Mouse (Mus musculus) olfactory bulb, adult 2 months (tissue): Measurements from ENCODE around the gene Cfi. TPM values are rescaled to one million over a fixed set of nuclear protein-coding genes. Genes with fewer than 3 reads are reported as not detected.

ENCODE experiments used
- H3K27ac ChIP-seq: fragments of 200-500 bp; 2 replicates; pipeline ENCODE4 v1.5.1; 2012; ENCODE audit warnings: low read depth, low read length; ENCODE audit not compliant: insufficient read depth
- H3K4me1 ChIP-seq: fragments of 200-500 bp; 2 replicates; pipeline ENCODE4 v1.6.1; 2012; ENCODE audit warnings: low read length; ENCODE audit not compliant: control insufficient read depth, insufficient read depth
- H3K4me3 ChIP-seq: fragments of 200-500 bp; 2 replicates; pipeline ENCODE4 v1.5.1; 2012; ENCODE audit warnings: mild to moderate bottlenecking, low read depth, low read length, moderate library complexity; ENCODE audit not compliant: insufficient read depth
- CTCF ChIP-seq: fragments of 200-500 bp; IDR thresholded peaks from 2 replicates; pipeline ENCODE4 v1.5.1; 2012; ENCODE audit warnings: low read depth, mild to moderate bottlenecking, low read length, moderate library complexity; ENCODE audit not compliant: insufficient read depth
- POLR2A ChIP-seq: fragments of 200-500 bp; IDR thresholded peaks from 2 replicates; pipeline ENCODE4 v1.6.1; 2012; ENCODE audit warnings: mild to moderate bottlenecking, low read depth, low read length, moderate library complexity; ENCODE audit not compliant: insufficient read depth
- WGBS: fragments of 180-500 bp; shearing (Covaris S2); methylation state at CpG from one replicate; pipeline ENCODE4 v1.1.7; 2018; 5-methylcytosine and 5-hydroxymethylcytosine counted together
- polyA plus RNA-seq: library from polyadenylated mRNA; stranded (reverse); fragments of >200 nt; gene quantifications from 2 replicates; pipeline ENCODE4 v1.2.4, GENCODE M21; 2012; ENCODE audit warnings: low replicate concordance; ENCODE audit not compliant: missing spikeins, insufficient read depth, insufficient read length

The Cfi gene
- polyA plus RNA-seq, 1 experiment = not detected

DNA sequence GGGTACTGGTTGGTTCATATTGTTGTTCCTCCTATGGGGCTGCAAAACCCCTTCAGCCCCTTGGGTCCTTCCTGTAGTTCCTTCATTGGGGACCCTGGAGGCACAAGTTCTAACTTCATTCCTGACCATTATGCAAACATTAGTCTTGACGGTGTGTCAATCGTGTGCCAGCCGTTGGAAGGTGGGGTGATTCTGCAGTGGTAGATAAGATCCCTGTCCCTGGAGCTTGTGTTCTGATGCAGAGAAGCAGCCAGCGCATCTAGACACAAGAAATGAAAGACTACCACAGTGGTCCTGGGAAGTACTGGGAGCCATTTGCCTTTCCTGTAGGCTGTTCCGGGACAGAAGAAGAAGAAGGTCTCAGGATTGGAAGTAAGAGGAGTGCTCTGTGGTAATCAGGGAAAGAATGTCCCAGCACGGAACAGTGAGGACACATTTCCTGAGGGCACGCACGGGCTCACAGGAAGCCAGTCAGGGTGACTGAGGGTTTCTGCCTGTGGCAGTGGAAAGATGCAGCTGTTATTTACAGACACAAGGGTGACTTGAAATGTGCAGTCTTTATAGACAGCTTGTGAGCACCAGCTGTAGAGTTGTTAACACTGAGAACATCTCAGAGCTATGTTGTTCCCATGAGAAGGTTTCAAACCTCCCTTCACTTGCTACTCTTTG lies 45.4 kb downstream of the Cfi start:
- no peak for TF ChIP-seq CTCF
- TF ChIP-seq POLR2A = no peak
- Histone ChIP-seq H3K4me3 (no peak overlapping the region), H3K27ac (no peak overlapping the region), H3K4me1 (peaks cover 6% of the 10 kb centered on the region)
- 89% methylated on average over 8 of the region's 8 CpGs for WGBS

- no peaks in the 10 kb centered on the region for H3K4me1 ChIP-seq
- WGBS = 87% methylated on average over 9 of the region's 9 CpGs
- TF ChIP-seq POLR2A (no peak), CTCF (no peak)
- H3K4me3 ChIP-seq = no peak overlapping the region
- no peak overlapping the region for H3K27ac ChIP-seq
These were observed 49.9 kb downstream of the Cfi start for GRCm38 (mm10) chr3:129885577-129885976.

GRCm38 (mm10) chr3:129886430-129886829 lies 50.7 kb downstream of the Cfi start:
- H3K4me3 ChIP-seq = no peak overlapping the region
- no peaks in the 10 kb centered on the region for H3K4me1 ChIP-seq
- TF ChIP-seq POLR2A (no peak), CTCF (no peak)
- 85% methylated on average over 5 of the region's 5 CpGs for WGBS
- no peak overlapping the region for H3K27ac ChIP-seq

GRCm38 (mm10) chr3:129887779-129888517 lies 52.3 kb downstream of the Cfi start:
- WGBS = 85% methylated on average over 13 of the region's 13 CpGs
- Histone ChIP-seq H3K4me3 (no peak overlapping the region), H3K27ac (no peak overlapping the region), H3K4me1 (no peaks in the 10 kb centered on the region)
- TF ChIP-seq POLR2A (no peak), CTCF (no peak)

DNA sequence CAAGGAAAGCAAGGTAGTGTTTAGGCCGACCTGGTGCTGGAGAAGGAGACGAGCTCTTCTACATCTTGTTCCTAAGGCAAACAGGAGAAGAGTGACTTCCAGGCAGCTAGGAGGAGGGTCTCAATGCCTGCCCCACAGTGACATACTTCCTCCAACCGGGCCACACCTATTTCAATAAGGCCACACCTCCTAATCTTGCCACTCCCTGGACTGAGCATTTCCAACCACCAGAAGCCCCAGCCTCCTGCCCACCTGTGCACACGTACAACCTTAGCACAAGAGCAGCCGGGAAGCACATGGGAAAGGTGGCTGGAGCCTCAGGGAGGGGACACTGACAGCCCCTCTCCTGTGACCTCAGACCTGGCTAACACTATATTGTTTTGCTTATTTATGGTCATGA lies 56.3 kb downstream of the Cfi start:
- no peak overlapping the region for H3K4me3 ChIP-seq
- no peak overlapping the region for H3K27ac ChIP-seq
- TF ChIP-seq CTCF (no peak), POLR2A (no peak)
- 91% methylated on average over 5 of the region's 5 CpGs for WGBS
- H3K4me1 ChIP-seq = no peaks in the 10 kb centered on the region

DNA sequence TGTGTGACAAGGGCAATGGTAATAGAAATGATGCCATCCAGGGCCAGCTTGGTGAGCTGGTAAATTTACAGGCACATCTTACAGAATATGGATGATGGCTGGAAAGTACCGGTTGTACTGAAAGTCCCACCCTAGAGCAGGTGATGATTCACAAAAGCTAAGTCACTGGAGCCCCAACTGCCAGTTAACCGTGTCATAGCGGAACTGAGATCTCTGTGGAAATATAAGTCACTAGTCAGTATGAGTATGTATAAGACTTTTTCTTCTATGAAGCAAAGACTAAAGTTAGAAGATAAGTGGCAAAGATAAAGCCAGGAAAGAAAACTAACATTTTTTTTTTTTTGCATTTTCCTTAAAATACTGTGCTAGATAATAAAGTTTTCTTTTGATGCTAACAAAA lies 57.5 kb downstream of the Cfi start:
- Histone ChIP-seq H3K4me3 (no peak overlapping the region), H3K4me1 (no peaks in the 10 kb centered on the region), H3K27ac (no peak overlapping the region)
- 91% methylated on average over 3 of the region's 3 CpGs for WGBS
- TF ChIP-seq POLR2A (no peak), CTCF (no peak)

DNA sequence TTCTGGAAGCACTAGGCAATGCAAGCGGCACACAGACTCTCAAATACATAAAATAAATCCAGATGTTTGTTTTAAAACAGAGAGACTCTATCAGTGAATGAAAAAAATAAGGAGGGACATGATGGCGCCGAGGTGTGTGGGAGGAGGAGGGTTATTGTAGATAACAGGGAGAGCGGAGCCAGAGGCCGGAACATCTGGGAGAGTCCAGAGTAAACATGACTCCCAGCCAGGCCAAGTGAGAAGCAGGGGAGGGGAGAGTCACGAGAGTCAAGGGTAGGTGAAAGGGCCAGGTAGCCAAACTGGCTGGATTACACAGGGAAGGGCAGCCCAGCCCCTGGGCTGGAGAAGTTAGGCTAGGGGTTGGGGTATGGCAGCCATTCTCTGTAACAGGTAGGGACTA lies 60.9 kb downstream of the Cfi start:
- no peak overlapping the region for H3K27ac ChIP-seq
- TF ChIP-seq CTCF (no peak), POLR2A (no peak)
- peaks cover 5% of the 10 kb centered on the region for H3K4me1 ChIP-seq
- WGBS = 87% methylated on average over 6 of the region's 6 CpGs
- no peak overlapping the region for H3K4me3 ChIP-seq

GRCm38 (mm10) chr3:129898886-129899285 lies 63.2 kb downstream of the Cfi start:
- H3K4me1 ChIP-seq = peaks cover 7% of the 10 kb centered on the region
- H3K27ac ChIP-seq = no peak overlapping the region
- WGBS = 70% methylated on average over 4 of the region's 4 CpGs
- no peak overlapping the region for H3K4me3 ChIP-seq
- no peak for TF ChIP-seq CTCF
- TF ChIP-seq POLR2A = no peak

DNA sequence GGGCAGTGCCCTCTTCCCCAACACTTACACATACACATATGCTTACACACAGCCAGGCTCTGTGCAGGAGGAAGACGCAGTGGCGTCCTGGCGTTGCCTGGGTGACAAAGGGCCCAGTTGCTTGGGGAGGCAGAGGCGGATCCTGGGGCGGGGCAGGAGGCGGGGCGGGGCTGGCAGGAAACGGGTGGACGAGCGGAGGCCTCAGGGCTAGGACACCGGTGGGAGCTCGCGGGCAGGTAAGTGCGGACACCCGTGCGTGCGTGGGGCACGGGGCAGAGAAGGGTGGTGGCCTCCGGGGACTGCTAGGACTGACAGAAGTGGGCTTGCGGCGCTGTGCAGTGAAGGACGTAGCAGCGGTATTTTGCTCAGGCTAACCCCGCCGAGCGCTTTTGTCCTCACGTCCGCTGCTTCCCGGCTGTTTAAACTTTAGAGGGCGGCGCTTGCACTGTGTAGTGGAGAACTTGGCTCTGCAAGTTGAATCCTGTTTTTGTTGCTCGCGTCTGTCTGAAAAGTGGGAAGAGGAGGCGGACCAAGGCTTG lies 65.7 kb downstream of the Cfi start, which contains the start of gene Casp6:
Gene Casp6 (plus strand): TSS at position 155 of the 539 bp plus-strand sequence.
- Histone ChIP-seq H3K4me1 (peaks cover 7% of the 10 kb centered on the region), H3K27ac (no peak within 1 kb of the TSS), H3K4me3 (peak within 1 kb of the TSS; percentile 52)
- WGBS = under 1% methylated on average over 34 of the region's 34 CpGs
- TF ChIP-seq POLR2A = no peak
- no peak for TF ChIP-seq CTCF
